Mouse (Mus musculus): ENCODE results near the gene Tbc1d30. TPM values are rescaled to one million over a fixed set of nuclear protein-coding genes. Genes with fewer than 3 reads are reported as not detected.

The Tbc1d30 gene
- polyA plus RNA-seq, 1 experiment from 2014 or later = 12.5 TPM

DNA sequence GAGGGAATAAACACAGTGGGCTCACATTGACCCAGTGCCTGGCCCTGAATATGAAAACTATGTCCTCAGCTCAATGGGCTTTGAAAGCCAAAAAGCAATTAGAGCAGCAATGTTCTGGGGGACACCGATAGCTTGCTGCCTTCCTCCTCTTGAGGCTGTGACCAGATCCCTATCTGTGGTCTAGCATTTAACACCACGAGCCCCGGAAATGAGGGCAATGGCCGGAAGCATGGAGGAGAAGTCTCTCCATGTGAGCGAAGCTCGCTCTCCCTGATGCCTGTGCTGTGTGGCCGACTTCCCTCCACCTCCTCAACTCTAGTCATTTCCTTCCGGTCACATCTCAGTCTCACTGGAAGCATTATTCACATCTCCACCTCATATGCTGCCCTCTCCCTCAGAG is 82.3 kb downstream of the Tbc1d30 start:
- 93% methylated on average over 8 of the region's 8 CpGs for WGBS
- Histone ChIP-seq H3K36me3 (ENCODE audit: control insufficient read depth, insufficient read depth) (peaks cover 9% of the 10 kb centered on the region), H3K27ac (ENCODE audit: low read length) (no peak overlapping the region)

DNA sequence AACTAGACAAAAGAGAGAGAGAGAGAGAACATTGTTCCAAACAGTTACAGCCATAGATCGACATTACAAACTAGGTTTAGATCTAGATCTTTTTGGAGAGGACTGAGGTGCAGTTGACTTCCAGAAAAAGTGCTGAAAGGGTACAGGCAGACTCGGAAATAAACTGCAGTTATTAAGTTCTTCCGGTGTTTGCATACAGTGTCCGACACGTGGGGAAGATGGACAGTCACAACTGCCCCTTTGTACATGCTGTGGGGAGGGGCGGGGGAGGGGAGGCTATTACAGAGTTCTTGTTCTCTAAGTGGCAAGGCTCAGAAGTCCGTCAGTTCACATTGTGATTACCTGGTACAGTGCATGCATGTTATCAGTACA is 86.9 kb downstream of the Tbc1d30 start:
- Histone ChIP-seq H3K4me1 (replicated peaks; ENCODE audit: control insufficient read depth, insufficient read depth, low read length) (no peaks in the 10 kb centered on the region), H3K36me3 (ENCODE audit: control insufficient read depth, insufficient read depth) (no peaks in the 10 kb centered on the region), H3K27me3 (replicated peaks; ENCODE audit: control insufficient read depth, insufficient read depth, low read length) (no peaks in the 10 kb centered on the region), H3K9ac (replicated peaks; ENCODE audit: low read depth, low read length) (no peak overlapping the region), H3K9me3 (ENCODE audit: control insufficient read depth, low read length) (no peaks in the 10 kb centered on the region), H3K4me2 (ENCODE audit: low read length) (no peak overlapping the region), H3K27ac (ENCODE audit: low read length) (no peak overlapping the region), H3K4me3 (replicated peaks; ENCODE audit: low read length) (no peak overlapping the region)
- ATAC-seq = no peak
- 72% methylated on average over 7 of the region's 7 CpGs for WGBS

More for the DNA sequence above, 82.3 kb downstream of the Tbc1d30 start:
- H3K4me2 ChIP-seq (ENCODE audit: low read length) = no peak overlapping the region
- no peak overlapping the region for H3K9ac ChIP-seq (replicated peaks; ENCODE audit: low read depth, low read length)
- H3K9me3 ChIP-seq (ENCODE audit: control insufficient read depth, low read length) = no peaks in the 10 kb centered on the region
- H3K4me3 ChIP-seq (replicated peaks; ENCODE audit: low read length) = no peak overlapping the region
- no peaks in the 10 kb centered on the region for H3K4me1 ChIP-seq (replicated peaks; ENCODE audit: control insufficient read depth, insufficient read depth, low read length)
- no peaks in the 10 kb centered on the region for H3K27me3 ChIP-seq (replicated peaks; ENCODE audit: control insufficient read depth, insufficient read depth, low read length)
- no peak for ATAC-seq

DNA sequence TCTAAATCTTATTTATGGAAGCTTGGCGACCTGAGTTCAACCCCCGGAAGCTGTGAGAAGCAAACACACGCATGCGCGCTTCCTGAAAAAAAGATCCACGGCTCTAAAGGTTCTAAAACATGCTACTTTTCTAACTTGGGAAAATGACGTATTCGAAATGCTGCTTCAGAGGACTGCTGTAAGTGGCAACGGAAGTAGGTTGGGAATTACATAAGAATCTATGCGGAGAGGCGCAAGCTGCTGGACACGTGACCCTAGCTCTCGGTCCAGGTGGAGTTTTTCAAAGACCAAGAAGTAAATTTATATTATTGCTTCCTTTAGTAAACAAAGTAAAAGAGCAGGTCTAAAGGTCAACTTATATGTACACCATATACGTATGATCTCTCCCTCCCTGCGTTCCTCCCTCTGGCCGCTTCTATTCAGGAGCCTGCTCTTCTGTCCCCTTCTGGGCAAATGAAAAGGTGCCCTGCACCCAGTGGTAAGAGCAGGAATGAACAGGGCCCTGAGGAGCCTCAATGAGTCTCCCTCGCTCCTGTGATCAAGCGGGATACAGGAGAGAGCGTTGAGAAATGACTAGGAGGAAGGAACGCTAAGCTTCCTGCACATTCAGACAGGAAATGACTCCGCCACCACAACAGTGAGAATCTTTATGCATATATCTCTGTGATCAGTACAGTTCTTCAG is 87.4 kb downstream of the Tbc1d30 start:
- no peaks in the 10 kb centered on the region for H3K4me1 ChIP-seq (replicated peaks; ENCODE audit: control insufficient read depth, insufficient read depth, low read length)
- ATAC-seq = no peak
- 93% methylated on average over 21 of the region's 21 CpGs for WGBS
- no peaks in the 10 kb centered on the region for H3K36me3 ChIP-seq (ENCODE audit: control insufficient read depth, insufficient read depth)
- no peak overlapping the region for H3K4me2 ChIP-seq (ENCODE audit: low read length)
- H3K27me3 ChIP-seq (replicated peaks; ENCODE audit: control insufficient read depth, insufficient read depth, low read length) = no peaks in the 10 kb centered on the region
- H3K9me3 ChIP-seq (ENCODE audit: control insufficient read depth, low read length) = no peaks in the 10 kb centered on the region
- H3K27ac ChIP-seq (ENCODE audit: low read length) = no peak overlapping the region
- no peak overlapping the region for H3K9ac ChIP-seq (replicated peaks; ENCODE audit: low read depth, low read length)
- H3K4me3 ChIP-seq (replicated peaks; ENCODE audit: low read length) = no peak overlapping the region

DNA sequence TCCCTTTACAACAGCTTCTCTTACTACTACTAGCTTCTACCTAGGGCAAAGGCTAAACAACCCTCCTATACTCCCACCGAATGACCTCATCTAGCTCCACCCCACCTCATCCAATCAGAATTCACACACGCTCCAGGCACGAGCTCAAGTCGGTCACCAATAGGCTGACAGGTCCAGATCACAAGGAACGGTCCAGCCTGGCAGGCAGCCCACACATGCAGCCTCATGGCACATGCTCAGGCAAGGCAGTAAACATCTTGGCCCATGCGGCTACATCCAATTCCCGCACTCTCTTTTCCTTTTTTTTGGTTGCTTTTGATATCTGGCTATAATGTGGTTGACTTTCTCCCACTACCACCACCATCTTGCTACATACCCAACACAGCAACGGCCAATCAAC is 88.9 kb downstream of the Tbc1d30 start:
- 92% methylated on average over 8 of the region's 8 CpGs for WGBS
- H3K9me3 ChIP-seq (ENCODE audit: control insufficient read depth, low read length) = no peaks in the 10 kb centered on the region
- no peaks in the 10 kb centered on the region for H3K27me3 ChIP-seq (replicated peaks; ENCODE audit: control insufficient read depth, insufficient read depth, low read length)
- no peaks in the 10 kb centered on the region for H3K36me3 ChIP-seq (ENCODE audit: control insufficient read depth, insufficient read depth)
- H3K4me1 ChIP-seq (replicated peaks; ENCODE audit: control insufficient read depth, insufficient read depth, low read length) = no peaks in the 10 kb centered on the region
- no peak overlapping the region for H3K4me3 ChIP-seq (replicated peaks; ENCODE audit: low read length)
- no peak overlapping the region for H3K27ac ChIP-seq (ENCODE audit: low read length)
- H3K4me2 ChIP-seq (ENCODE audit: low read length) = no peak overlapping the region
- H3K9ac ChIP-seq (replicated peaks; ENCODE audit: low read depth, low read length) = no peak overlapping the region
- no peak for ATAC-seq

- Histone ChIP-seq H3K36me3 (ENCODE audit: control insufficient read depth, insufficient read depth) (no peaks in the 10 kb centered on the region), H3K27ac (ENCODE audit: low read length) (no peak overlapping the region), H3K4me3 (replicated peaks; ENCODE audit: low read length) (no peak overlapping the region), H3K4me1 (replicated peaks; ENCODE audit: control insufficient read depth, insufficient read depth, low read length) (no peaks in the 10 kb centered on the region), H3K9me3 (ENCODE audit: control insufficient read depth, low read length) (no peaks in the 10 kb centered on the region), H3K4me2 (ENCODE audit: low read length) (no peak overlapping the region), H3K9ac (replicated peaks; ENCODE audit: low read depth, low read length) (no peak overlapping the region), H3K27me3 (replicated peaks; ENCODE audit: control insufficient read depth, insufficient read depth, low read length) (no peaks in the 10 kb centered on the region)
- WGBS = 89% methylated on average over 6 of the region's 6 CpGs
- ATAC-seq = no peak
These were observed 90.0 kb downstream of the Tbc1d30 start for GRCm38 (mm10) chr10:121261036-121261592.

DNA sequence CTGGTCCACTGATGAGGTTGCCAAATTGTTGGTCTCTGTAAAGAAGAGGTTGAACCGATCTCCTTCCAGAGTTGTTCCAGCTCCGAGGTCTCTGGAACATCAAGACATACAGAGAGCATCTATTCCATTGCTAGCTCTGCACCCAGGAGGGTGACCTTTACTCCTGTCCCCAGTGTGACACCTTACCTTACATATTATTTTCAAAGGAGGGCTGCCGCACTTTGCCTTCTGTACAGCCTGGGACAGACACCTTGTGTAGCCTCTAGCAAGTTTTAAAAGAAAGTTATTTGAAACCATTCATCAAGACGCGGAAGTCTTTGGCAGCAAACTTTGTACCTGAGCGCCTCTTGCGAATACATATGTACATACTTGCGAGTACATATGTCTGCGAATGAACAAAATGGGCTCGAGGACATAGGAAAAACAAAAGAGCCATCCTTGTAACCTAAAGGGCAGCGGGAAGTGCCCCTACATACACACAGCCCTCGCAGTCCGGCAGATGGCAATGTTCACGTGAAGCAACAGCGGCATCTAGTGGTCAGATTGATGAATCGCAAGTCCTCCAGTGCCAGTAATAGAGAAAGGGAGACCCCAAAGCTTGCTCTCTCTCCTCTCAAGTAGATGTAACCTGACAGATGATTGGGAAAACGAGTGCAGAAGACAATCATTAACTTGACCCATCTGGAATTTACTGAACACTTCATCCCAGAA is 94.8 kb downstream of the Tbc1d30 start:
- no peaks in the 10 kb centered on the region for H3K9me3 ChIP-seq (ENCODE audit: control insufficient read depth, low read length)
- H3K4me3 ChIP-seq (replicated peaks; ENCODE audit: low read length) = no peak overlapping the region
- ATAC-seq = peak; percentile 65; the same call in 1 of the 2 replicates
- H3K4me1 ChIP-seq (replicated peaks; ENCODE audit: control insufficient read depth, insufficient read depth, low read length) = no peaks in the 10 kb centered on the region
- H3K4me2 ChIP-seq (ENCODE audit: low read length) = no peak overlapping the region
- H3K27me3 ChIP-seq (replicated peaks; ENCODE audit: control insufficient read depth, insufficient read depth, low read length) = no peaks in the 10 kb centered on the region
- WGBS = 25% methylated on average over 17 of the region's 17 CpGs
- no peak overlapping the region for H3K27ac ChIP-seq (ENCODE audit: low read length)
- no peak overlapping the region for H3K9ac ChIP-seq (replicated peaks; ENCODE audit: low read depth, low read length)
- no peaks in the 10 kb centered on the region for H3K36me3 ChIP-seq (ENCODE audit: control insufficient read depth, insufficient read depth)

GRCm38 (mm10) chr10:121255465-121255864 is 95.6 kb downstream of the Tbc1d30 start:
- H3K9me3 ChIP-seq (ENCODE audit: control insufficient read depth, low read length) = no peaks in the 10 kb centered on the region
- H3K4me3 ChIP-seq (replicated peaks; ENCODE audit: low read length) = no peak overlapping the region
- ATAC-seq = no peak
- H3K27me3 ChIP-seq (replicated peaks; ENCODE audit: control insufficient read depth, insufficient read depth, low read length) = no peaks in the 10 kb centered on the region
- no peaks in the 10 kb centered on the region for H3K36me3 ChIP-seq (ENCODE audit: control insufficient read depth, insufficient read depth)
- H3K9ac ChIP-seq (replicated peaks; ENCODE audit: low read depth, low read length) = no peak overlapping the region
- H3K4me2 ChIP-seq (ENCODE audit: low read length) = no peak overlapping the region
- H3K4me1 ChIP-seq (replicated peaks; ENCODE audit: control insufficient read depth, insufficient read depth, low read length) = no peaks in the 10 kb centered on the region
- WGBS = 87% methylated on average over 5 of the region's 5 CpGs
- H3K27ac ChIP-seq (ENCODE audit: low read length) = no peak overlapping the region

DNA sequence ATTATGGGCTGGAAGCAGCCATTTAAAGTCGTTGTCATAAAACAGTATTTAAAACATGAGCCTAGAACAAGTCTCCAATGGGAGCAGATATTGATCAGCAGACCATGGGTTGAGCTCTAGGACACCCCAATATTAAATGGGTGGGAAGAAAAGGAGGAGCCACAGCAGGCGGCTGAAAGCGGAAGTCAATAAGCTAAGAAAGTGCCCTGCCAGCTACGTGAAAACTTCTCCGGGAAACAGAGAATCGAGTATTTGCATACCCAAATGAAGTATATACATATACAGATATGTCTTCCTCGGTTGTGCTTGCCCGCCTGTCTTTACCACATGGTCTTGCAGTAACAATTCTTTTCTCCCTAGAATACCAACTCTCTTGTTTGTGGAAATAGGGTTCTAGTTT is 96.7 kb downstream of the Tbc1d30 start:
- H3K4me3 ChIP-seq (replicated peaks; ENCODE audit: low read length) = no peak overlapping the region
- no peaks in the 10 kb centered on the region for H3K9me3 ChIP-seq (ENCODE audit: control insufficient read depth, low read length)
- H3K36me3 ChIP-seq (ENCODE audit: control insufficient read depth, insufficient read depth) = no peaks in the 10 kb centered on the region
- H3K9ac ChIP-seq (replicated peaks; ENCODE audit: low read depth, low read length) = no peak overlapping the region
- H3K27me3 ChIP-seq (replicated peaks; ENCODE audit: control insufficient read depth, insufficient read depth, low read length) = no peaks in the 10 kb centered on the region
- H3K27ac ChIP-seq (ENCODE audit: low read length) = no peak overlapping the region
- WGBS = 89% methylated on average over 8 of the region's 8 CpGs
- no peak for ATAC-seq
- no peaks in the 10 kb centered on the region for H3K4me1 ChIP-seq (replicated peaks; ENCODE audit: control insufficient read depth, insufficient read depth, low read length)
- H3K4me2 ChIP-seq (ENCODE audit: low read length) = no peak overlapping the region

- WGBS = 78% methylated on average over 7 of the region's 7 CpGs
- Histone ChIP-seq H3K9ac (replicated peaks; ENCODE audit: low read depth, low read length) (no peak overlapping the region), H3K4me1 (replicated peaks; ENCODE audit: control insufficient read depth, insufficient read depth, low read length) (no peaks in the 10 kb centered on the region), H3K36me3 (ENCODE audit: control insufficient read depth, insufficient read depth) (no peaks in the 10 kb centered on the region), H3K9me3 (ENCODE audit: control insufficient read depth, low read length) (no peaks in the 10 kb centered on the region), H3K4me3 (replicated peaks; ENCODE audit: low read length) (no peak overlapping the region), H3K27me3 (replicated peaks; ENCODE audit: control insufficient read depth, insufficient read depth, low read length) (no peaks in the 10 kb centered on the region), H3K4me2 (ENCODE audit: low read length) (no peak overlapping the region), H3K27ac (ENCODE audit: low read length) (no peak overlapping the region)
- no peak for ATAC-seq
These were observed 98.3 kb downstream of the Tbc1d30 start for GRCm38 (mm10) chr10:121252781-121253180.
